Mouse (Mus musculus) limb, embryonic 10.5 days (tissue): ENCODE measurements around the gene Fam69b. TPM values are rescaled to one million over a fixed set of nuclear protein-coding genes. Genes with fewer than 3 reads are reported as not detected.

Experiments
- DNase-seq: peaks from one replicate; pipeline ENCODE4 v3.0.0-alpha.2; 2017; ENCODE audit warnings: low spot score
- H3K27ac ChIP-seq: fragments of 300-500 bp; sonication (generic); 2 replicates; pipeline ENCODE4 v1.5.1; 2016; ENCODE audit warnings: mild to moderate bottlenecking
- H3K27me3 ChIP-seq: fragments of 300-500 bp; sonication (generic); 2 replicates; pipeline ENCODE4 v1.6.1; 2016; ENCODE audit warnings: low read depth, mild to moderate bottlenecking; ENCODE audit not compliant: poor library complexity, severe bottlenecking
- H3K36me3 ChIP-seq: fragments of 300-500 bp; sonication (generic); 2 replicates; pipeline ENCODE4 v1.6.1; 2016; ENCODE audit warnings: mild to moderate bottlenecking, moderate library complexity
- H3K4me1 ChIP-seq: fragments of 300-500 bp; sonication (generic); 2 replicates; pipeline ENCODE4 v1.6.1; 2016
- H3K4me3 ChIP-seq: fragments of 300-500 bp; sonication (generic); 2 replicates; pipeline ENCODE4 v1.5.1; 2016; ENCODE audit warnings: mild to moderate bottlenecking, moderate library complexity
- H3K9me3 ChIP-seq: fragments of 300-500 bp; sonication (generic); replicated peaks from 2 replicates; pipeline ENCODE4 v1.6.1; 2016; ENCODE audit warnings: mild to moderate bottlenecking
- WGBS: fragments of 180-500 bp; shearing (Covaris S2); methylation state at CpG from one replicate; pipeline ENCODE4 v1.1.7; 2016; 5-methylcytosine and 5-hydroxymethylcytosine counted together
- polyA plus RNA-seq: library from polyadenylated mRNA; unstranded; fragments of >200 nt; fragmentation: Nextera tagmentation; extraction: Ambion mirVana; gene quantifications from 2 replicates; pipeline ENCODE4 v1.2.1, GENCODE M21; 2016

The Fam69b gene
- polyA plus RNA-seq, 1 experiment from 2014 or later = 43.3 TPM

GRCm38 (mm10) chr2:26590962-26591361, 37.3 kb upstream of the Fam69b start:
- H3K4me1 ChIP-seq = peaks cover 38% of the 10 kb centered on the region
- H3K9me3 ChIP-seq = no peaks in the 10 kb centered on the region
- DNase-seq = no peak
- peaks cover 14% of the 10 kb centered on the region for H3K36me3 ChIP-seq
- H3K27ac ChIP-seq = 0 out of 2 replicates have a peak overlapping the region, but pooled peaks have one; percentile 6
- H3K4me3 ChIP-seq = no peak overlapping the region
- no peaks in the 10 kb centered on the region for H3K27me3 ChIP-seq
- WGBS = 93% methylated on average over 7 of the region's 7 CpGs

GRCm38 (mm10) chr2:26591416-26591815, 36.8 kb upstream of the Fam69b start:
- Histone ChIP-seq H3K4me3 (no peak overlapping the region), H3K27ac (0 out of 2 replicates have a peak overlapping the region, but pooled peaks have one; percentile 6), H3K27me3 (no peaks in the 10 kb centered on the region), H3K4me1 (peaks cover 34% of the 10 kb centered on the region), H3K36me3 (peaks cover 14% of the 10 kb centered on the region), H3K9me3 (no peaks in the 10 kb centered on the region)
- whole genome bisulfite sequencing = 87% methylated on average over 12 of the region's 12 CpGs
- no peak for DNase-seq

GRCm38 (mm10) chr2:26593211-26594021, 34.8 kb upstream of the Fam69b start:
- no peak for DNase-seq
- 69% methylated on average over 9 of the region's 9 CpGs for WGBS
- Histone ChIP-seq H3K4me3 (no peak overlapping the region), H3K27ac (no peak overlapping the region), H3K36me3 (peaks cover 14% of the 10 kb centered on the region), H3K4me1 (peaks cover 15% of the 10 kb centered on the region), H3K9me3 (no peaks in the 10 kb centered on the region), H3K27me3 (no peaks in the 10 kb centered on the region)

GRCm38 (mm10) chr2:26594022-26594346, 34.3 kb upstream of the Fam69b start:
- Histone ChIP-seq H3K27ac (no peak overlapping the region), H3K4me1 (peaks cover 10% of the 10 kb centered on the region), H3K4me3 (no peak overlapping the region), H3K27me3 (no peaks in the 10 kb centered on the region), H3K9me3 (no peaks in the 10 kb centered on the region), H3K36me3 (peaks cover 14% of the 10 kb centered on the region)
- DNase-seq = no peak
- WGBS = 75% methylated on average over 9 of the region's 9 CpGs

GRCm38 (mm10) chr2:26594461-26594933, 33.8 kb upstream of the Fam69b start:
- Histone ChIP-seq H3K4me3 (no peak overlapping the region), H3K9me3 (no peaks in the 10 kb centered on the region), H3K27me3 (no peaks in the 10 kb centered on the region), H3K4me1 (0 out of 2 replicates have a peak, but pooled peaks cover 9% of the 10 kb centered on the region), H3K36me3 (peaks cover 14% of the 10 kb centered on the region), H3K27ac (no peak overlapping the region)
- no peak for DNase-seq
- WGBS = 79% methylated on average over 7 of the region's 7 CpGs

GRCm38 (mm10) chr2:26594934-26595724, 33.1 kb upstream of the Fam69b start:
- 86% methylated on average over 6 of the region's 6 CpGs for WGBS
- no peak for DNase-seq

GRCm38 (mm10) chr2:26595725-26596435, 32.4 kb upstream of the Fam69b start:
- peaks cover 6% of the 10 kb centered on the region; the same call in 1 of the 2 replicates for H3K4me1 ChIP-seq
- H3K9me3 ChIP-seq = no peaks in the 10 kb centered on the region
- H3K36me3 ChIP-seq = peaks cover 14% of the 10 kb centered on the region
- DNase-seq = no peak
- no peaks in the 10 kb centered on the region for H3K27me3 ChIP-seq
- H3K4me3 ChIP-seq = no peak overlapping the region
- 87% methylated on average over 11 of the region's 11 CpGs for WGBS
- H3K27ac ChIP-seq = no peak overlapping the region

More at GRCm38 (mm10) chr2:26594934-26595724, 33.1 kb upstream of the Fam69b start:
- Histone ChIP-seq H3K27ac (no peak overlapping the region), H3K9me3 (no peaks in the 10 kb centered on the region), H3K4me3 (no peak overlapping the region), H3K27me3 (no peaks in the 10 kb centered on the region), H3K36me3 (peaks cover 14% of the 10 kb centered on the region), H3K4me1 (0 out of 2 replicates have a peak, but pooled peaks cover 6% of the 10 kb centered on the region)

- DNase-seq = no peak
- Histone ChIP-seq H3K4me1 (peaks cover 6% of the 10 kb centered on the region; the same call in 1 of the 2 replicates), H3K36me3 (peaks cover 14% of the 10 kb centered on the region), H3K27me3 (0 out of 2 replicates have a peak, but pooled peaks cover 2% of the 10 kb centered on the region), H3K4me3 (no peak overlapping the region), H3K27ac (no peak overlapping the region), H3K9me3 (no peaks in the 10 kb centered on the region)
- WGBS = 93% methylated on average over 3 of the region's 3 CpGs
Measured at GRCm38 (mm10) chr2:26596898-26597297, 31.4 kb upstream of the Fam69b start.

GRCm38 (mm10) chr2:26597810-26598209, 30.4 kb upstream of the Fam69b start:
- H3K4me1 ChIP-seq = peaks cover 6% of the 10 kb centered on the region; the same call in 1 of the 2 replicates
- H3K27me3 ChIP-seq = peaks cover 11% of the 10 kb centered on the region
- H3K27ac ChIP-seq = no peak overlapping the region
- DNase-seq = no peak
- peaks cover 12% of the 10 kb centered on the region for H3K36me3 ChIP-seq
- H3K4me3 ChIP-seq = no peak overlapping the region
- 91% methylated on average over 2 of the region's 2 CpGs for WGBS
- H3K9me3 ChIP-seq = no peaks in the 10 kb centered on the region

- Histone ChIP-seq H3K36me3 (peaks cover 7% of the 10 kb centered on the region), H3K9me3 (no peaks in the 10 kb centered on the region), H3K27me3 (peaks cover 17% of the 10 kb centered on the region), H3K4me3 (no peak overlapping the region), H3K4me1 (peaks cover 9% of the 10 kb centered on the region), H3K27ac (no peak overlapping the region)
- DNase-seq = no peak
- WGBS = 79% methylated on average over 3 of the region's 3 CpGs
Measured at GRCm38 (mm10) chr2:26598462-26598861, 29.8 kb upstream of the Fam69b start.

- 89% methylated on average over 4 of the region's 4 CpGs for WGBS
- no peak for DNase-seq
Measured at GRCm38 (mm10) chr2:26599965-26600364, 28.3 kb upstream of the Fam69b start.

GRCm38 (mm10) chr2:26600664-26601063, 27.6 kb upstream of the Fam69b start:
- DNase-seq = no peak
- Histone ChIP-seq H3K27me3 (peaks cover 37% of the 10 kb centered on the region), H3K27ac (no peak overlapping the region), H3K9me3 (no peaks in the 10 kb centered on the region), H3K4me3 (no peak overlapping the region), H3K36me3 (no peaks in the 10 kb centered on the region; the same call in 1 of the 2 replicates), H3K4me1 (peaks cover 20% of the 10 kb centered on the region)
- 94% methylated on average over 2 of the region's 2 CpGs for WGBS

More at GRCm38 (mm10) chr2:26599965-26600364, 28.3 kb upstream of the Fam69b start:
- H3K36me3 ChIP-seq = no peaks in the 10 kb centered on the region; the same call in 1 of the 2 replicates
- H3K9me3 ChIP-seq = no peaks in the 10 kb centered on the region
- H3K27me3 ChIP-seq = peaks cover 30% of the 10 kb centered on the region
- peaks cover 21% of the 10 kb centered on the region for H3K4me1 ChIP-seq
- H3K4me3 ChIP-seq = no peak overlapping the region
- no peak overlapping the region for H3K27ac ChIP-seq
